Mouse (Mus musculus) liver, embryonic 11.5 days (tissue): Measurements from ENCODE around the gene Slc17a1. TPM values are rescaled to one million over a fixed set of nuclear protein-coding genes. Genes with fewer than 3 reads are reported as not detected.

Experiments
- ATAC-seq: fragments of 200-750 bp; cut with Nextera tagmentation; replicated peaks from 2 replicates; pipeline ENCODE4 v1.8.0; 2017; ENCODE audit warnings: moderate number of reproducible peaks, mild to moderate bottlenecking, moderate TSS enrichment, moderate library complexity; ENCODE audit not compliant: low FRiP score
- DNase-seq: peaks from one replicate; pipeline ENCODE4 v3.0.0-alpha.2; 2017; ENCODE audit warnings: low spot score
- H3K27ac ChIP-seq: fragments of 300-500 bp; sonication (generic); 2 replicates; pipeline ENCODE4 v1.5.1; 2014; ENCODE audit warnings: mild to moderate bottlenecking, low read depth, low read length, control low read depth
- H3K27me3 ChIP-seq: fragments of 300-500 bp; sonication (generic); replicated peaks from 2 replicates; pipeline ENCODE4 v1.6.1; 2014; ENCODE audit warnings: low read length, mixed read lengths; ENCODE audit not compliant: control insufficient read depth, insufficient read depth
- H3K36me3 ChIP-seq: fragments of 300-500 bp; sonication (generic); 2 replicates; pipeline ENCODE4 v1.6.1; 2014; ENCODE audit warnings: mild to moderate bottlenecking, low read length, moderate library complexity, mixed read lengths; ENCODE audit not compliant: control insufficient read depth, insufficient read depth
- H3K4me1 ChIP-seq: fragments of 300-500 bp; sonication (generic); replicated peaks from 2 replicates; pipeline ENCODE4 v1.6.1; 2014; ENCODE audit warnings: low read length, mixed read lengths; ENCODE audit not compliant: control insufficient read depth, insufficient read depth
- H3K4me2 ChIP-seq: fragments of 300-500 bp; sonication (generic); 2 replicates; pipeline ENCODE4 v1.6.1; 2014; ENCODE audit warnings: mild to moderate bottlenecking, control low read depth, moderate library complexity
- H3K4me3 ChIP-seq: fragments of 300-500 bp; sonication (generic); 2 replicates; pipeline ENCODE4 v1.5.1; 2014; ENCODE audit warnings: low read depth, low read length, control low read depth
- H3K9ac ChIP-seq: fragments of 300-500 bp; sonication (generic); 2 replicates; pipeline ENCODE4 v1.6.1; 2014; ENCODE audit warnings: low read depth, low read length, control low read depth
- H3K9me3 ChIP-seq: fragments of 300-500 bp; sonication (generic); 2 replicates; pipeline ENCODE4 v1.6.1; 2016; ENCODE audit warnings: low read length, inconsistent platforms, mixed read lengths; ENCODE audit not compliant: control insufficient read depth
- WGBS: fragments of 180-500 bp; shearing (Covaris S2); extraction: QIAGEN DNeasy Blood & Tissue Kit; methylation state at CpG from one replicate; pipeline ENCODE4 v1.1.7; 2014; 5-methylcytosine and 5-hydroxymethylcytosine counted together
- polyA plus RNA-seq: library from polyadenylated mRNA; unstranded; fragments of >200 nt; fragmentation: Nextera tagmentation; extraction: Ambion mirVana; gene quantifications from 2 replicates; pipeline ENCODE4 v1.2.1, GENCODE M21; 2014

The Slc17a1 gene
- polyA plus RNA-seq, 1 experiment from 2014 or later, result not detected

DNA sequence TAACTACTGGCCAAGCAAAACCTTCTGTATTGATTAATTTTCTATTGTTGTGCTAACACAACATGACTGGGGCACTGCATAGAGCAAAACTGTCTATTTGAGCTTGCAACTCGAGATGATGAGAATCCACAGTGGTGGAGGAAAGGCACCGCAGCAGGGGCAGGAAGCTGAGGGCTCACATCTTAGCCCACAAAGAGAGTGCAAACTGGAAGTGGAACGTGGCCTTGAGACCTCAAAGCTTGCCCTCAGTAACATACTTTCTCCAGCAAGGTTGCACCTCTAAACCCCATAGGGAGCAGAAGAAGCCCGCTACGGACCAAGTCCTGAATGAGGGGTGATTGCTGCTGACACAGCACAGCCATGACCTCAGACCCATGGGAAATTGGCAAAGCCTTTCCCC, 42.6 kb downstream of the Slc17a1 start:
- DNase-seq (no peak), ATAC-seq (no peak)
- H3K36me3 ChIP-seq, result no peaks in the 10 kb centered on the region
- H3K4me1 ChIP-seq, result peaks cover 32% of the 10 kb centered on the region
- no peak overlapping the region for H3K9ac ChIP-seq
- H3K4me2 ChIP-seq, result no peak overlapping the region
- H3K27me3 ChIP-seq, result no peaks in the 10 kb centered on the region
- H3K9me3 ChIP-seq, result no peaks in the 10 kb centered on the region
- no peak overlapping the region for H3K27ac ChIP-seq
- no peak overlapping the region for H3K4me3 ChIP-seq
- 56% methylated on average over 5 of the region's 5 CpGs for WGBS

DNA sequence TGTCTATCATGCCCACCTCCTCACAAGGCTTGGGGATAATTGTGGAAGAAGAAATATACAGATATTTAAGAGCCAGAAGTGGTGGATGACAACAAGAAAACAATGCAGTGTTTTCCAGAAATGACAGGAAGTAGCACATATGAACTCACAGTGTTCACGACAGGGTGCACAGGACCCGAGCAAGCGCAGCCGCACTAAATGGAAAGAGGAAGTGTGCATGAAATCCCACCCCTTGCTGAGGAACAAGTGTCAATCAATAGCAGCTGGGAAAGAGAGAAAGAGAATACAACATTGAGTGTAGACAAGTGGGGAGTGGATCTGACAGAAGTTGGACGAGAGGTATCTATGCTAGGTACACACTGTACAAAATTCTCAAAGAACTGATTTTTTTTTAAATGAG, 43.8 kb downstream of the Slc17a1 start:
- Histone ChIP-seq H3K9me3 (no peaks in the 10 kb centered on the region), H3K4me3 (no peak overlapping the region), H3K36me3 (no peaks in the 10 kb centered on the region), H3K27ac (no peak overlapping the region), H3K4me1 (peaks cover 37% of the 10 kb centered on the region), H3K4me2 (no peak overlapping the region), H3K9ac (no peak overlapping the region), H3K27me3 (no peaks in the 10 kb centered on the region)
- 58% methylated on average over 5 of the region's 5 CpGs for WGBS
- no peak for ATAC-seq
- DNase-seq, result no peak

DNA sequence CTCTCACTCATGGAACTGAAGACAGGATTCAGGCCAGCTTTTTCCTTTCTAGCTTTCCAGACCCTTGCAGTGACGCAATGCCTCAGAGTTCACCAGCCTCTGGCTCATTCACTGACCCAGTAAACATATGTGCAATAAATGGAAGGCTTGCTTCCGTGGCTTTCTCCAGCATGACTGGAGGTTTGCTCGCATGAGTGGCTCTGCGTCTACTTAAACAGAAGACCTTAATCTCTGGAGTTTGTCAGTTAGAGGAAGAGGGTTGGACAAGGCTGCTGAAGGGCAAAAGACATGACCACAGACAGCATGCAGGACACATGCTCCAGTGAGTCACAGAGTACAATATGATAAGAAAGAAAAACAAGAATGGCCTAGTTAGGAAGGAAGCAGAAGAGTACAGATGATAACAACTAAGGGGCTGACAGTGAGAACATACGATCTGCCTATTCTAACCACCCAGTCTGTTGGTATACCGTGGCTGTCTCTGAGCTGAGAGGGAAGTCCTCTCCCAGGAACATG, 46.3 kb downstream of the Slc17a1 start:
- Histone ChIP-seq H3K9ac (no peak overlapping the region), H3K27me3 (no peaks in the 10 kb centered on the region), H3K4me2 (no peak overlapping the region), H3K4me3 (no peak overlapping the region), H3K4me1 (peaks cover 37% of the 10 kb centered on the region), H3K9me3 (no peaks in the 10 kb centered on the region), H3K36me3 (no peaks in the 10 kb centered on the region), H3K27ac (peak overlapping the region; percentile 74)
- DNase-seq, result peak; percentile 38
- ATAC-seq, result peak; percentile 90
- WGBS, result 11% methylated on average over 6 of the region's 6 CpGs

DNA sequence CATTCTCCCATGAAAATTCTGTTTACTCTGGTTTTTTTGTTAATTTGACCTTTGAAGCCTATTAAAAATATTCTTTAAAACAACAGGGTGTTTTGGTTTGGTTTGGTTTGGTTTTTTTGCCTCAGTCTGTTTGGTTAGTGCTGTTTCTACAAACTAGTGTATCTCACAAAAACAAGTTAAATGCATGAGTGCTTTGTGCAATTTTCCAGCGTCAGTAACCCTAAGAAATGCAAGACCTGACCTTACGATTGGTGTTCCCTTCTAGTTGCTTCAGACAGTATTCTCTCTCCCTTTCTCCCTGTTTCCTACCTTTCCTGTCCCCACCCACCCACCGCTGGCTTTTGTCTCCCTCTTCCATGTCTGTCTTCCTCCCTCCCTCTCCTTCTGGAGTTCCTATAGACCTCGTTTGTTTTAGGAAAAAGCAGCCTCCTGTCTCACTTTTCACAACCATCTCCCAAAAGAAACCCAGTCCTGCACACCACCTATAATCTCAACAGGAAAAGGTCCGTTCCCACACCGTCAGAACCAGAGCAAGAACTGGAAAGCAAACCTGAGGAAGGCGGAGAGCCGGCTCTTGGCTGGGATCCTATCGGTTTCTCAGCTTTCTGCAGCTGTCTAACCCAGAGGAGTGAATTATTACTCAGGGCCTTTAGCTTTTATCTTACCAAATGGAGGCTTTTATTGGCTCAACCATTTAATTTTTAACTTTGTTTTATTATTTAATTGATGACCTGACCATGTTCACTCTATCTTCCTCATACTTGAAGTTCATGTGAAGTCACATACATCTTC, 47.0 kb downstream of the Slc17a1 start, which contains the start of gene Slc17a4:
Gene Slc17a4 (minus strand): TSS at position 634 of the 792 bp plus-strand sequence.
- peak within 1 kb of the TSS; percentile 74 for H3K27ac ChIP-seq
- H3K36me3 ChIP-seq, result no peaks in the 10 kb centered on the region
- no peaks in the 10 kb centered on the region for H3K27me3 ChIP-seq
- H3K4me3 ChIP-seq, result no peak within 1 kb of the TSS
- ATAC-seq (no peak), DNase-seq (no peak)
- WGBS, result 49% methylated on average over 9 of the region's 9 CpGs
- no peaks in the 10 kb centered on the region for H3K9me3 ChIP-seq
- H3K4me1 ChIP-seq, result peaks cover 36% of the 10 kb centered on the region
- H3K9ac ChIP-seq, result no peak within 1 kb of the TSS
- no peak within 1 kb of the TSS for H3K4me2 ChIP-seq

DNA sequence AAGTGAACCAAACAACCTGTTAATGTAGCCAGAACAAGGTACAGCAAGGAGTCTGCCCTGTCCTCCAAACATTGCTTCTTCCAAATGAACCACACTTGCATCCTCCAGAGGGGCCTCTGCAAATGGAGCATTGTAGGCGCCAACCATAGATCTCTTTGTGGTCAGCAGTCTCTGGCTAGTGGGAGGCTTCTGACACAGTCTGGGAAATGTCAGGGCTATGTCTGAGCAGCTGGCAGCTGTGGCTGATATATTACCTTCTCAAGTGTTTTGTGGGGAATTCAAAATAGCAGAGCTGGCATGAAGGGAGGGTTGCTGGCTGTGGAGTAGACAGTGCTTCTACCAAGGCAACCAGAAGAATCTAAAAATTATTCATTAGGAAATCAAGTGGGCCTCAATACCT, 48.6 kb downstream of the Slc17a1 start:
- WGBS, result 65% methylated on average over 1 of the region's 1 CpGs
- Histone ChIP-seq H3K4me2 (no peak overlapping the region), H3K27ac (no peak overlapping the region), H3K27me3 (no peaks in the 10 kb centered on the region), H3K9me3 (no peaks in the 10 kb centered on the region), H3K4me1 (peaks cover 26% of the 10 kb centered on the region), H3K9ac (no peak overlapping the region), H3K36me3 (no peaks in the 10 kb centered on the region), H3K4me3 (no peak overlapping the region)
- DNase-seq (no peak), ATAC-seq (no peak)

DNA sequence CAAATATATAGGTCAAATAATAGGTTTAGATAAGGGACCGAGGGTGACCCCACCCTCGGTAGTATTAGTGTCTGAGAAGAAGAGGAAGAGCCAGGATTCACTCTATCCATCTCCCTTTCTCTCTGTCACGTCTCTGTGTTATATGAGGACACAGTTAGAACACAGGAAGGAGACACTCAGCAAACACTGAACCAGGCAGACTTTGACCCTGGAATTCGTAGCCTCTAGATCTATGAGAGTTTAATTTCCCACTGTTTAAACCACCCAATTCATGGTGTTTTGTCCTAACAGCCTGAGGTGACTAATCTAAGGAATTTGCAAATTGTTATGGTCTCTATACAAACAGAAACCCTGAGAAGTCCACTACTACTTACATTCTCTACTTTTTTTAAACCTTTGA, 50.1 kb downstream of the Slc17a1 start:
- DNase-seq, result no peak
- 32% methylated on average over 4 of the region's 4 CpGs for WGBS

DNA sequence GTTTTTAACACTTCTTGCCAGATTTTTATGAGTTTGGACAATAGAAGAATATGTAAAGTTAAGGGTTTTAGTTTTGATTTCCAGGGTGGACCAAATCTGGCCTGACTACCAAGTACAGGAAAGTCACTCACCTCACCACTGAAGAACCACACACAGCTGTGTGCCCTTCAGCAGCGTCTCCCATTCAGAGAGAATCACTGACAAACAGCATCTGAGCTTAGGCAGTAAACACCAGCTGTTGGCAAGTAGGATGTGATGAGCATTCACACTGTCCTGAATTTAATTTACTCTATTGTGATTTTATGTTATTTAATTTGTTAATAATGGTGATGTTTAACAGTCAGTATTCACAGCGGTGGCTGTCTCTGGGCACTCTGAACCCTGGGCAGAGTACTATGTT, 58.2 kb downstream of the Slc17a1 start:
- ATAC-seq, result no peak
- 71% methylated on average over 2 of the region's 2 CpGs for WGBS

More for the DNA sequence above, 50.1 kb downstream of the Slc17a1 start:
- no peak overlapping the region for H3K9ac ChIP-seq
- H3K4me1 ChIP-seq, result peaks cover 26% of the 10 kb centered on the region
- H3K4me2 ChIP-seq, result no peak overlapping the region
- H3K27me3 ChIP-seq, result no peaks in the 10 kb centered on the region
- no peak for ATAC-seq
- no peaks in the 10 kb centered on the region for H3K9me3 ChIP-seq
- no peaks in the 10 kb centered on the region for H3K36me3 ChIP-seq
- H3K4me3 ChIP-seq, result no peak overlapping the region
- H3K27ac ChIP-seq, result no peak overlapping the region

DNA sequence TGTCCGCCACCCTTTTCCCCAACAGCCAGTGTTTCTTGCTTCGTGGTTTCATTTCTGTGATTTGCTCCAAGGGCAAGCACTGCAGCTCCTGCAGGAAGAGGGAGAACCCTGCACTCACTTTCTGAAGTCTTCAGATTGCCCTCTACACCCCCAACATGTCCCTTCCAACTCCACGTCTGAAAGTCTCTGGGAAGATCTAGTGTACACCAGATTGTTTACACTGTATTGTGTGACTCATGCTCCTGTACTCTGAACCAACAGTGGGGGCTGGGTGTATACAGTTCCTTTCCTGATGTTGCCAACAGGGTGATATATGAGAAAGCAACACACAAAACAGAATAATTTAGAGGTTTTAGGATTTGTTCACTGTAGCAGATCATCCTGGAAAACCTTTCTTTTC, 61.1 kb downstream of the Slc17a1 start:
- Histone ChIP-seq H3K36me3 (no peaks in the 10 kb centered on the region), H3K27me3 (no peaks in the 10 kb centered on the region; the same call in 1 of the 2 replicates), H3K9ac (no peak overlapping the region), H3K4me2 (peak overlapping the region; percentile 6; the same call in 1 of the 2 replicates), H3K4me1 (no peaks in the 10 kb centered on the region; the same call in 1 of the 2 replicates), H3K4me3 (no peak overlapping the region), H3K9me3 (no peaks in the 10 kb centered on the region), H3K27ac (no peak overlapping the region)
- no peak for ATAC-seq
- DNase-seq, result no peak
- WGBS, result 34% methylated on average over 3 of the region's 3 CpGs

More for the DNA sequence above, 58.2 kb downstream of the Slc17a1 start:
- H3K4me1 ChIP-seq, result no peaks in the 10 kb centered on the region; the same call in 1 of the 2 replicates
- H3K27me3 ChIP-seq, result no peaks in the 10 kb centered on the region
- no peak overlapping the region for H3K9ac ChIP-seq
- no peak overlapping the region for H3K4me3 ChIP-seq
- H3K4me2 ChIP-seq, result no peak overlapping the region
- no peak overlapping the region for H3K27ac ChIP-seq
- H3K36me3 ChIP-seq, result no peaks in the 10 kb centered on the region
- no peaks in the 10 kb centered on the region for H3K9me3 ChIP-seq
- no peak for DNase-seq

DNA sequence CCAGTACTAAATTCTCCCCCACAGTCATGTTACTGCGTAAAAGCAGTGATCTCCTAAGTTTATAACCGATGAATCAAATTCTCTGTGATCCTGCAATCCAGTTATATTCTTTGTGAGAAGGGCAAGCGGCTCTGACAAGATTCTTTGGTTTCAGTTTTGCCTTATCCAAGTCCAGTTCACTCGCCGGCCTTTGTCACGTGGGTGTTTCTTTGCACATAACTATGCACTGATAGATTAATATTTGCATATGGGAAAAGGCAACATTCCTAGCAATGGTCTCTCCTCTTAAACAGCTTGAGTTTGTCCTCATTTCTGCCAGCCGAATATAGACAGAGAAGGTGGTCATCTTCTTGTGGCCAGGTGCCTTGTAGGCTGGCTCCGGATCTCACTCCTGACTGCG, 62.9 kb downstream of the Slc17a1 start:
- H3K9ac ChIP-seq, result no peak overlapping the region
- WGBS, result 85% methylated on average over 9 of the region's 9 CpGs
- no peak for DNase-seq
- no peaks in the 10 kb centered on the region for H3K9me3 ChIP-seq
- ATAC-seq, result no peak
- no peaks in the 10 kb centered on the region for H3K36me3 ChIP-seq
- no peaks in the 10 kb centered on the region; the same call in 1 of the 2 replicates for H3K4me1 ChIP-seq
- H3K4me3 ChIP-seq, result no peak overlapping the region
- H3K27ac ChIP-seq, result no peak overlapping the region
- H3K27me3 ChIP-seq, result no peaks in the 10 kb centered on the region; the same call in 1 of the 2 replicates
- no peak overlapping the region for H3K4me2 ChIP-seq
